Mouse (Mus musculus) midbrain, postnatal 0 days (tissue): ENCODE measurements around the gene Gm20388. TPM values are rescaled to one million over a fixed set of nuclear protein-coding genes. Genes with fewer than 3 reads are reported as not detected.
A peak's percentile ranks its signal among the peaks of the same experiment; 100 is the strongest.

ENCODE experiments used
- ATAC-seq: fragments of 200-750 bp; cut with Nextera tagmentation; 2 replicates; pipeline ENCODE4 v1.8.0; 2017; ENCODE audit warnings: moderate number of reproducible peaks, mild to moderate bottlenecking, moderate TSS enrichment, moderate library complexity; ENCODE audit not compliant: low FRiP score
- DNase-seq: peaks from one replicate; pipeline ENCODE4 v3.0.0-alpha.2; 2015; ENCODE audit warnings: low spot score
- H3K27ac ChIP-seq: fragments of 300-500 bp; sonication (generic); 2 replicates; pipeline ENCODE4 v1.5.1; 2014; ENCODE audit warnings: low read depth, mild to moderate bottlenecking, low read length, mixed read lengths
- H3K27me3 ChIP-seq: fragments of 300-500 bp; sonication (generic); 2 replicates; pipeline ENCODE4 v1.6.1; 2014; ENCODE audit warnings: low read length, control low read depth, mixed read lengths; ENCODE audit not compliant: insufficient read depth
- H3K36me3 ChIP-seq: fragments of 300-500 bp; sonication (generic); 2 replicates; pipeline ENCODE4 v1.6.1; 2014; ENCODE audit warnings: low read length, control low read depth, mixed read lengths; ENCODE audit not compliant: insufficient read depth
- H3K4me1 ChIP-seq: fragments of 300-500 bp; sonication (generic); 2 replicates; pipeline ENCODE4 v1.6.1; 2014; ENCODE audit warnings: mild to moderate bottlenecking, control low read depth, antibody characterized with exemption, low read length, mixed read lengths; ENCODE audit not compliant: insufficient read depth
- H3K4me2 ChIP-seq: fragments of 300-500 bp; sonication (generic); 2 replicates; pipeline ENCODE4 v1.6.1; 2014; ENCODE audit warnings: low read depth, mild to moderate bottlenecking, low read length, mixed read lengths; ENCODE audit not compliant: poor library complexity, severe bottlenecking
- H3K4me3 ChIP-seq: fragments of 300-500 bp; sonication (generic); 2 replicates; pipeline ENCODE4 v1.5.1; 2014; ENCODE audit warnings: low read depth, mild to moderate bottlenecking, low read length, moderate library complexity
- H3K9ac ChIP-seq: fragments of 300-500 bp; sonication (generic); replicated peaks from 2 replicates; pipeline ENCODE4 v1.6.1; 2014; ENCODE audit warnings: mild to moderate bottlenecking, low read length, moderate library complexity, mixed read lengths; ENCODE audit not compliant: poor library complexity, severe bottlenecking
- H3K9me3 ChIP-seq: fragments of 300-500 bp; sonication (generic); 2 replicates; pipeline ENCODE4 v1.6.1; 2016; ENCODE audit warnings: low read length, control low read depth
- CTCF ChIP-seq: IDR thresholded peaks from 2 replicates; pipeline ENCODE4 v1.5.1; 2016; ENCODE audit warnings: antibody characterized with exemption, mild to moderate bottlenecking
- WGBS: fragments of 180-500 bp; shearing (Covaris S2); extraction: QIAGEN DNeasy Blood & Tissue Kit; methylation state at CpG from one replicate; pipeline ENCODE4 v1.1.7; 2014; 5-methylcytosine and 5-hydroxymethylcytosine counted together
- polyA plus RNA-seq: library from polyadenylated mRNA; unstranded; fragments of >200 nt; fragmentation: Nextera tagmentation; extraction: Ambion mirVana; gene quantifications from 2 replicates; pipeline ENCODE4 v1.2.1, GENCODE M21; 2015
- total RNA-seq: library from RNA; depleted of rRNA; stranded (reverse); fragments of >200 nt; gene quantifications from 2 replicates; pipeline ENCODE4 v1.2.3, GENCODE M21; 2014

The Gm20388 gene
- total and polyA plus RNA-seq, 2 experiments from 2014 or later: 74.2 TPM; not detected in 1

- no peaks in the 10 kb centered on the region for H3K4me1 ChIP-seq
- no peaks in the 10 kb centered on the region for H3K27me3 ChIP-seq
- WGBS: 59% methylated on average over 4 of the region's 4 CpGs
- H3K9me3 ChIP-seq: no peaks in the 10 kb centered on the region
- H3K36me3 ChIP-seq: no peaks in the 10 kb centered on the region
- H3K27ac ChIP-seq: no peak overlapping the region
- no peak overlapping the region for H3K9ac ChIP-seq
- DNase-seq: no peak
- no peak for ATAC-seq
- TF ChIP-seq CTCF: no peak
- H3K4me2 ChIP-seq: no peak overlapping the region
- no peak overlapping the region for H3K4me3 ChIP-seq
Observed at GRCm38 (mm10) chr8:122071193-122071592, 2160.6 kb downstream of the Gm20388 start.

GRCm38 (mm10) chr8:122073964-122074363 is 2163.3 kb downstream of the Gm20388 start:
- no peaks in the 10 kb centered on the region for H3K36me3 ChIP-seq
- H3K27me3 ChIP-seq: no peaks in the 10 kb centered on the region
- TF ChIP-seq CTCF: no peak
- no peak overlapping the region for H3K9ac ChIP-seq
- ATAC-seq: no peak
- WGBS: 80% methylated on average over 9 of the region's 9 CpGs
- DNase-seq: no peak
- no peak overlapping the region for H3K27ac ChIP-seq
- no peak overlapping the region for H3K4me3 ChIP-seq
- H3K4me1 ChIP-seq: no peaks in the 10 kb centered on the region
- H3K4me2 ChIP-seq: no peak overlapping the region
- no peaks in the 10 kb centered on the region for H3K9me3 ChIP-seq

- no peak for DNase-seq
Observed at GRCm38 (mm10) chr8:122074442-122074841, 2163.8 kb downstream of the Gm20388 start.

GRCm38 (mm10) chr8:122074977-122075376 is 2164.3 kb downstream of the Gm20388 start:
- Histone ChIP-seq H3K4me3 (no peak overlapping the region), H3K4me1 (no peaks in the 10 kb centered on the region), H3K4me2 (no peak overlapping the region), H3K9ac (no peak overlapping the region), H3K27ac (no peak overlapping the region), H3K9me3 (no peaks in the 10 kb centered on the region), H3K27me3 (no peaks in the 10 kb centered on the region), H3K36me3 (no peaks in the 10 kb centered on the region)
- TF ChIP-seq CTCF: peak; percentile 41
- DNase-seq (no peak), ATAC-seq (no peak)
- 80% methylated on average over 4 of the region's 4 CpGs for WGBS

More at GRCm38 (mm10) chr8:122074442-122074841, 2163.8 kb downstream of the Gm20388 start:
- H3K4me1 ChIP-seq: no peaks in the 10 kb centered on the region
- no peak for TF ChIP-seq CTCF
- H3K9me3 ChIP-seq: no peaks in the 10 kb centered on the region
- WGBS: 84% methylated on average over 9 of the region's 9 CpGs
- no peak overlapping the region for H3K4me2 ChIP-seq
- H3K36me3 ChIP-seq: no peaks in the 10 kb centered on the region
- no peak overlapping the region for H3K9ac ChIP-seq
- ATAC-seq: no peak
- H3K27ac ChIP-seq: no peak overlapping the region
- H3K27me3 ChIP-seq: no peaks in the 10 kb centered on the region
- no peak overlapping the region for H3K4me3 ChIP-seq

GRCm38 (mm10) chr8:122076183-122076842 is 2165.7 kb downstream of the Gm20388 start:
- WGBS: 28% methylated on average over 23 of the region's 23 CpGs
- no peaks in the 10 kb centered on the region for H3K27me3 ChIP-seq
- H3K36me3 ChIP-seq: no peaks in the 10 kb centered on the region
- no peak for DNase-seq
- H3K9me3 ChIP-seq: no peaks in the 10 kb centered on the region
- H3K4me1 ChIP-seq: no peaks in the 10 kb centered on the region
- ATAC-seq: no peak
- H3K9ac ChIP-seq: 0 out of 2 replicates have a peak overlapping the region, but pooled peaks have one; percentile 39
- no peak overlapping the region for H3K4me3 ChIP-seq
- H3K4me2 ChIP-seq: no peak overlapping the region
- no peak for TF ChIP-seq CTCF
- no peak overlapping the region for H3K27ac ChIP-seq

- 91% methylated on average over 12 of the region's 12 CpGs for WGBS
Observed at GRCm38 (mm10) chr8:122078321-122078720, 2167.7 kb downstream of the Gm20388 start.

More at GRCm38 (mm10) chr8:122078321-122078720, 2167.7 kb downstream of the Gm20388 start:
- ATAC-seq (no peak), DNase-seq (no peak)
- H3K27me3 ChIP-seq: no peaks in the 10 kb centered on the region
- H3K9ac ChIP-seq: no peak overlapping the region
- TF ChIP-seq CTCF: no peak
- H3K36me3 ChIP-seq: no peaks in the 10 kb centered on the region
- no peaks in the 10 kb centered on the region for H3K9me3 ChIP-seq
- no peak overlapping the region for H3K4me2 ChIP-seq
- no peaks in the 10 kb centered on the region for H3K4me1 ChIP-seq
- H3K27ac ChIP-seq: no peak overlapping the region
- no peak overlapping the region for H3K4me3 ChIP-seq
